Mouse (Mus musculus): ENCODE results near the gene Scube3.
"Not testable (repeated sequence)": the region's sequence is repeated elsewhere in the genome, so short reads cannot be mapped to it uniquely, and the experiment has no call there.

Gene Scube3

GRCm38 (mm10) chr17:28217721-28218649 lies 76.0 kb downstream of the Scube3 start:
- ATAC-seq (ENCODE audit: low TSS enrichment), result no peak

GRCm38 (mm10) chr17:28222463-28222862 lies 80.5 kb downstream of the Scube3 start:
- not testable (repeated sequence) for ATAC-seq (ENCODE audit: low TSS enrichment)

DNA sequence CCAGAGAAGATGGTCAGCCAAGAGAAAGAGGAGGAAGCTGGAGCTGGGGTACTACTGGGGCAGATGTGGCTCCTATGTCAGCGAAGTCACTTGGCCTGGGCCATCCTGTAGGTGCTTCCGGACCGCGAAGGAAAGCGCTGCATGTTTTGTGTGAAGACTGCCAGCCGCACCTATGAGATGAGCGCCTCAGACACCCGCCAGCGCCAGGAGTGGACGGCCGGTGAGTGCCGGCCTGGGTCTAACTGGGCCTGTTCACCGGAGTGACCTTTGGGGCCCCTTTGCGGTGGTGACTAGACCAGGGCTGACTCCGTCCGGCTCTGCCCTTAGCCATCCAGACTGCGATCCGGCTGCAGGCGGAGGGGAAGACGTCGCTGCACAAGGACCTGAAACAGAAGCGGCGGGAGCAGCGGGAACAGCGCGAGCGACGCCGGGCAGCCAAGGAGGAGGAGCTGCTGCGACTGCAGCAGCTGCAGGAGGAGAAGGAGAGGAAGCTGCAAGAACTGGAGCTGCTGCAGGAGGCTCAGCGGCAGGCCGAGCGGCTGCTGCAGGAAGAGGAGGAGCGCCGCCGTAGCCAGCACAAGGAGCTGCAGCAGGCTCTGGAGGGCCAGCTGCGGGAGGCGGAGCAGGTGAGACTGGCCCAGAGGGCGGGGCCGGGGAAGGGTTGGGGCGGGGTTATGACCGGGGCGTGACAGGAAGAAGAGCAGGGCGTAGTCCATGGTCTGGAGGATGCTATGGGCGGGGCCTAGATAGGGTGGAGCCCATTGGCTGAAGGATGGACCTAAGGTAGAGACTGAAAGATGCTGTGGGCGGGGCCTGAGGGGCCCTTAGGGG lies 81.8 kb downstream of the Scube3 start:
- peak; percentile 76 for ATAC-seq (ENCODE audit: low TSS enrichment)
